ENCODE assay signal across 15 mouse cellular contexts in the genomic region with DNA sequence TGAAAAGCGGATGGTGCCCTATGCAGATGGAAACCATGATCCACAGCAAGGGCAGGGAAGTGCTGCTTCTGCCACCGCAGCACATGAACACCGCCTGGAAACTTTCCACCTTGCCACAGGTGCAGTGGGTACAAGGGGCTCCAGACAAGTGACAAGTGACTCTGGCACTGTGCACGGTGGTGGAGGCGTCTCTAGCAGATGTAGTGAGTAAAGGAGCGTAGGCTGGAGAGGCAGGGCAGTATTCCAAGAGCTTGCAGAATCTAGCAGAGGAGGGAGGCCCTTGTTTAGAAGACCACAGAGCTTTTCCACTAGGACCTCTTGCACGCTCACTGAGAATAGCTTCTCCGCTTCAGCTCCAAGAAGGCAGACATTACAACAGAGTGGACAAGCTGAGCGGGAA.
DNase-seq lines count a peak whose midpoint lies in the region; TF ChIP-seq lines count a peak whose summit lies in the region.
"Had no signal": no experiment of that assay in that cellular context is flagged by ENCODE, and none has a peak within 500 bp of the region (broad histone marks: within the 10 kb centered on the region; RNA-seq: fewer than 3 reads in every experiment).

No protein-coding gene starts in this region.

- 86% methylated on average over 9 of the region's 9 CpGs for WGBS in lung, adult 2 months

- intact Hi-C loops in left cerebral cortex, postnatal 25 days (cut with DNase I): no loop called here

- peak; percentile 28 for DNase-seq in lung, postnatal 10 days
- DNase-seq in lung, adult 2 months: no peak
- DNase-seq in layer of hippocampus, postnatal 10 days (ENCODE audit: low spot score in 2 of 2): peak; percentile 49 to 56
- DNase-seq in left cerebral cortex, postnatal 25 days (ENCODE audit: low spot score in 2 of 2): peak; percentile 80 to 97
- DNase-seq in testis, postnatal 14 days (ENCODE audit: low spot score): no peak
- no peak for DNase-seq in adrenal gland, postnatal 25 days
- DNase-seq in adrenal gland, postnatal 14 days: no peak
- DNase-seq in embryo, embryonic 10 days (ENCODE audit: low spot score): no peak
- DNase-seq: cerebellum, adult 9-10 months; liver, postnatal 0 days; thymus, adult 2 months had no signal

- TF ChIP-seq POLR2A in lung, adult 2 months (IDR thresholded peaks at IDR 0.05; ENCODE audit: borderline replicate concordance, extremely low read depth, low read depth, low read length): no peak

- no peaks in the 10 kb centered on the region for H3K4me1 ChIP-seq in lung, adult 2 months (ENCODE audit: control insufficient read depth, insufficient read depth, low read length)
- H3K4me1 ChIP-seq: kidney, embryonic 15.5 days had no signal

- TF ChIP-seq CTCF in lung, adult 2 months (IDR thresholded peaks at IDR 0.05; ENCODE audit: insufficient read depth, low read length): no peak

- H3K4me3 ChIP-seq in lung, adult 2 months (replicated peaks; ENCODE audit: extremely low read depth, low read depth, low read length): no peak overlapping the region
- H3K4me3 ChIP-seq: erythroblast, embryonic 14.5 days; kidney, embryonic 15.5 days; limb, embryonic 13.5 days; midbrain, embryonic 13.5 days had no signal

Comparison
In these comparisons a context has a peak if more than half of its experiments do, and no peak if none do; other contexts are left out.
1. DNase-seq: peak in lung, postnatal 10 days (single experiment), layer of hippocampus, postnatal 10 days (2 of 2) and left cerebral cortex, postnatal 25 days (2 of 2); none in lung, adult 2 months (single experiment), testis, postnatal 14 days (single experiment), adrenal gland, postnatal 25 days (single experiment), adrenal gland, postnatal 14 days (single experiment) and embryo, embryonic 10 days (single experiment).